Mouse (Mus musculus) midbrain, embryonic 13.5 days (tissue): ENCODE results near the gene Ralgps1. TPM values are rescaled to one million over a fixed set of nuclear protein-coding genes. Genes with fewer than 3 reads are reported as not detected.

Source experiments
- ATAC-seq: fragments of 200-750 bp; cut with Nextera tagmentation; 2 replicates; pipeline ENCODE4 v1.8.0; 2017; ENCODE audit warnings: mild to moderate bottlenecking, moderate TSS enrichment, moderate library complexity
- H3K27ac ChIP-seq: fragments of 300-500 bp; sonication (generic); 2 replicates; pipeline ENCODE4 v1.5.1; 2015; ENCODE audit warnings: inconsistent platforms, mild to moderate bottlenecking, moderate library complexity
- H3K27me3 ChIP-seq: fragments of 300-500 bp; sonication (generic); 2 replicates; pipeline ENCODE4 v1.6.1; 2015; ENCODE audit warnings: mild to moderate bottlenecking, inconsistent platforms
- H3K36me3 ChIP-seq: fragments of 300-500 bp; sonication (generic); 2 replicates; pipeline ENCODE4 v1.6.1; 2015; ENCODE audit warnings: mild to moderate bottlenecking, inconsistent platforms
- H3K4me1 ChIP-seq: fragments of 300-500 bp; sonication (generic); replicated peaks from 2 replicates; pipeline ENCODE4 v1.6.1; 2015; ENCODE audit warnings: inconsistent platforms
- H3K4me2 ChIP-seq: fragments of 300-500 bp; sonication (generic); replicated peaks from 2 replicates; pipeline ENCODE4 v1.6.1; 2015; ENCODE audit warnings: moderate library complexity, mild to moderate bottlenecking, inconsistent platforms
- H3K4me3 ChIP-seq: fragments of 300-500 bp; sonication (generic); replicated peaks from 2 replicates; pipeline ENCODE4 v1.5.1; 2015; ENCODE audit warnings: mild to moderate bottlenecking, inconsistent platforms
- H3K9ac ChIP-seq: fragments of 300-500 bp; sonication (generic); replicated peaks from 2 replicates; pipeline ENCODE4 v1.6.1; 2015; ENCODE audit warnings: mild to moderate bottlenecking, inconsistent platforms
- H3K9me3 ChIP-seq: fragments of 300-500 bp; sonication (generic); 2 replicates; pipeline ENCODE4 v1.6.1; 2016; ENCODE audit warnings: mild to moderate bottlenecking, inconsistent platforms
- WGBS: fragments of 180-500 bp; shearing (Covaris S2); methylation state at CpG from one replicate; pipeline ENCODE4 v1.1.7; 2015; 5-methylcytosine and 5-hydroxymethylcytosine counted together
- polyA plus RNA-seq: library from polyadenylated mRNA; unstranded; fragments of >200 nt; fragmentation: Nextera tagmentation; extraction: Ambion mirVana; gene quantifications from 2 replicates; pipeline ENCODE4 v1.2.1, GENCODE M21; 2015

Ralgps1 gene
- polyA plus RNA-seq, 1 experiment from 2014 or later, result 37.0 TPM

GRCm38 (mm10) chr2:33393951-33394635 lies 22.8 kb upstream of the Ralgps1 start:
- peaks cover 6% of the 10 kb centered on the region; the same call in 1 of the 2 replicates for H3K9me3 ChIP-seq
- peak overlapping the region; percentile 40 for H3K27ac ChIP-seq
- peak; percentile 67 for ATAC-seq
- H3K4me3 ChIP-seq, result no peak overlapping the region
- no peaks in the 10 kb centered on the region for H3K27me3 ChIP-seq
- no peak overlapping the region for H3K9ac ChIP-seq
- no peaks in the 10 kb centered on the region for H3K36me3 ChIP-seq
- 50% methylated on average over 11 of the region's 11 CpGs for WGBS
- 0 out of 2 replicates have a peak, but pooled peaks cover 7% of the 10 kb centered on the region for H3K4me1 ChIP-seq
- H3K4me2 ChIP-seq, result no peak overlapping the region

GRCm38 (mm10) chr2:33393021-33393420 lies 21.7 kb upstream of the Ralgps1 start:
- 0 out of 2 replicates have a peak, but pooled peaks cover 7% of the 10 kb centered on the region for H3K4me1 ChIP-seq
- no peak overlapping the region for H3K4me3 ChIP-seq
- no peak overlapping the region for H3K27ac ChIP-seq
- peaks cover 6% of the 10 kb centered on the region; the same call in 1 of the 2 replicates for H3K9me3 ChIP-seq
- no peak overlapping the region for H3K9ac ChIP-seq
- H3K36me3 ChIP-seq, result no peaks in the 10 kb centered on the region
- H3K4me2 ChIP-seq, result no peak overlapping the region
- ATAC-seq, result no peak
- no peaks in the 10 kb centered on the region for H3K27me3 ChIP-seq

- Histone ChIP-seq H3K36me3 (peaks cover 12% of the 10 kb centered on the region; the same call in 1 of the 2 replicates), H3K27me3 (no peaks in the 10 kb centered on the region; the same call in 1 of the 2 replicates), H3K4me2 (peak overlapping the region; percentile 37), H3K9me3 (peaks cover 3% of the 10 kb centered on the region; the same call in 1 of the 2 replicates), H3K9ac (peak overlapping the region; percentile 40; the same call in 1 of the 2 replicates), H3K4me3 (peak overlapping the region; percentile 64), H3K27ac (peak overlapping the region; percentile 99), H3K4me1 (peaks cover 24% of the 10 kb centered on the region)
- no peak for ATAC-seq
- WGBS, result 32% methylated on average over 18 of the region's 18 CpGs
Observed at GRCm38 (mm10) chr2:33371648-33372408, 542 bp upstream of the Ralgps1 start.

GRCm38 (mm10) chr2:33370276-33370776 lies 960 bp downstream of the Ralgps1 start:
- Histone ChIP-seq H3K27me3 (no peaks in the 10 kb centered on the region; the same call in 1 of the 2 replicates), H3K4me3 (peak overlapping the region; percentile 64), H3K4me2 (peak overlapping the region; percentile 74), H3K27ac (peak overlapping the region; percentile 99), H3K9me3 (no peaks in the 10 kb centered on the region), H3K36me3 (peaks cover 18% of the 10 kb centered on the region; the same call in 1 of the 2 replicates), H3K9ac (peak overlapping the region; percentile 77), H3K4me1 (peaks cover 39% of the 10 kb centered on the region)
- ATAC-seq, result peak; percentile 35
- WGBS, result 14% methylated on average over 12 of the region's 15 CpGs

GRCm38 (mm10) chr2:33369453-33369852 lies 1.8 kb downstream of the Ralgps1 start:
- Histone ChIP-seq H3K9me3 (no peaks in the 10 kb centered on the region), H3K4me3 (no peak overlapping the region), H3K36me3 (peaks cover 21% of the 10 kb centered on the region; the same call in 1 of the 2 replicates), H3K4me1 (peaks cover 46% of the 10 kb centered on the region), H3K27me3 (no peaks in the 10 kb centered on the region; the same call in 1 of the 2 replicates), H3K4me2 (peak overlapping the region; percentile 74; the same call in 1 of the 2 replicates), H3K9ac (0 out of 2 replicates have a peak overlapping the region, but pooled peaks have one; percentile 16), H3K27ac (no peak overlapping the region)
- WGBS, result 84% methylated on average over 3 of the region's 3 CpGs
- no peak for ATAC-seq

GRCm38 (mm10) chr2:33368486-33368885 lies 2.8 kb downstream of the Ralgps1 start:
- Histone ChIP-seq H3K27ac (no peak overlapping the region), H3K4me1 (peaks cover 46% of the 10 kb centered on the region), H3K9me3 (no peaks in the 10 kb centered on the region), H3K27me3 (peaks cover 5% of the 10 kb centered on the region; the same call in 1 of the 2 replicates), H3K4me3 (no peak overlapping the region), H3K36me3 (peaks cover 21% of the 10 kb centered on the region; the same call in 1 of the 2 replicates), H3K4me2 (no peak overlapping the region), H3K9ac (no peak overlapping the region)
- 81% methylated on average over 1 of the region's 1 CpGs for WGBS
- no peak for ATAC-seq

- no peaks in the 10 kb centered on the region for H3K9me3 ChIP-seq
- H3K9ac ChIP-seq, result no peak overlapping the region
- H3K27ac ChIP-seq, result peak overlapping the region; percentile 44
- H3K4me2 ChIP-seq, result no peak overlapping the region
- 53% methylated on average over 9 of the region's 9 CpGs for WGBS
- peaks cover 49% of the 10 kb centered on the region for H3K4me1 ChIP-seq
- no peak overlapping the region for H3K4me3 ChIP-seq
- ATAC-seq, result peak; percentile 75
- peaks cover 21% of the 10 kb centered on the region; the same call in 1 of the 2 replicates for H3K36me3 ChIP-seq
- peaks cover 9% of the 10 kb centered on the region; the same call in 1 of the 2 replicates for H3K27me3 ChIP-seq
Observed at GRCm38 (mm10) chr2:33365703-33366471, 5.4 kb downstream of the Ralgps1 start.

- no peaks in the 10 kb centered on the region for H3K9me3 ChIP-seq
- WGBS, result 95% methylated on average over 4 of the region's 4 CpGs
- peaks cover 21% of the 10 kb centered on the region; the same call in 1 of the 2 replicates for H3K36me3 ChIP-seq
- H3K27me3 ChIP-seq, result peaks cover 9% of the 10 kb centered on the region; the same call in 1 of the 2 replicates
- H3K9ac ChIP-seq, result no peak overlapping the region
- peaks cover 49% of the 10 kb centered on the region for H3K4me1 ChIP-seq
- H3K27ac ChIP-seq, result no peak overlapping the region
- no peak overlapping the region for H3K4me2 ChIP-seq
- H3K4me3 ChIP-seq, result no peak overlapping the region
- ATAC-seq, result no peak
Observed at GRCm38 (mm10) chr2:33364656-33365055, 6.6 kb downstream of the Ralgps1 start.

- Histone ChIP-seq H3K36me3 (peaks cover 25% of the 10 kb centered on the region; the same call in 1 of the 2 replicates), H3K9me3 (no peaks in the 10 kb centered on the region), H3K27ac (no peak overlapping the region), H3K9ac (no peak overlapping the region), H3K4me1 (peaks cover 42% of the 10 kb centered on the region), H3K27me3 (0 out of 2 replicates have a peak, but pooled peaks cover 9% of the 10 kb centered on the region), H3K4me3 (no peak overlapping the region), H3K4me2 (no peak overlapping the region)
- ATAC-seq, result no peak
- WGBS, result 87% methylated on average over 4 of the region's 4 CpGs
Observed at GRCm38 (mm10) chr2:33363890-33364289, 7.4 kb downstream of the Ralgps1 start.

- no peak for ATAC-seq
- H3K4me3 ChIP-seq, result no peak overlapping the region
- 0 out of 2 replicates have a peak, but pooled peaks cover 9% of the 10 kb centered on the region for H3K27me3 ChIP-seq
- peaks cover 32% of the 10 kb centered on the region for H3K4me1 ChIP-seq
- H3K27ac ChIP-seq, result no peak overlapping the region
- peaks cover 19% of the 10 kb centered on the region for H3K36me3 ChIP-seq
- no peak overlapping the region for H3K4me2 ChIP-seq
- H3K9me3 ChIP-seq, result no peaks in the 10 kb centered on the region
- WGBS, result 76% methylated on average over 9 of the region's 9 CpGs
- H3K9ac ChIP-seq, result no peak overlapping the region
Observed at GRCm38 (mm10) chr2:33361139-33361716, 10.1 kb downstream of the Ralgps1 start.

GRCm38 (mm10) chr2:33360564-33360963 lies 10.7 kb downstream of the Ralgps1 start:
- no peak overlapping the region for H3K9ac ChIP-seq
- no peak overlapping the region for H3K4me3 ChIP-seq
- H3K27me3 ChIP-seq, result 0 out of 2 replicates have a peak, but pooled peaks cover 9% of the 10 kb centered on the region
- peaks cover 19% of the 10 kb centered on the region for H3K36me3 ChIP-seq
- peaks cover 29% of the 10 kb centered on the region for H3K4me1 ChIP-seq
- 77% methylated on average over 3 of the region's 3 CpGs for WGBS
- H3K27ac ChIP-seq, result no peak overlapping the region
- no peak overlapping the region for H3K4me2 ChIP-seq
- ATAC-seq, result no peak
- no peaks in the 10 kb centered on the region for H3K9me3 ChIP-seq
